Mouse (Mus musculus) spleen, postnatal 36 days (tissue): ENCODE data around the gene Ctnnbl1.
A peak's percentile ranks its signal among the peaks of the same experiment; 100 is the strongest.

ENCODE experiments used
- DNase-seq, 2 experiments: peaks; one replicate each; pipeline ENCODE4 v3.0.0; 2022; ENCODE audit warnings: low spot score in 2 of 2, mixed read lengths in 1 of 2

Ctnnbl1 gene

GRCm38 (mm10) chr2:157875111-157875510 lies 137.9 kb downstream of the Ctnnbl1 start:
- no peak for DNase-seq

- no peak for DNase-seq
Measured at GRCm38 (mm10) chr2:157877394-157877793, 140.2 kb downstream of the Ctnnbl1 start.

GRCm38 (mm10) chr2:157877967-157878366 lies 140.8 kb downstream of the Ctnnbl1 start:
- no peak for DNase-seq

- no peak for DNase-seq
Measured at GRCm38 (mm10) chr2:157881939-157882338, 144.7 kb downstream of the Ctnnbl1 start.

- peak; percentile 3 to 23 for DNase-seq
Measured at GRCm38 (mm10) chr2:157887275-157888025, 150.2 kb downstream of the Ctnnbl1 start.

- no peak for DNase-seq
Measured at GRCm38 (mm10) chr2:157891166-157891565, 154.0 kb downstream of the Ctnnbl1 start.

GRCm38 (mm10) chr2:157897131-157897530 lies 159.9 kb downstream of the Ctnnbl1 start:
- no peak for DNase-seq

GRCm38 (mm10) chr2:157913204-157913636 lies 176.0 kb downstream of the Ctnnbl1 start:
- peak; percentile 15 to 32 for DNase-seq

- DNase-seq, result no peak
Measured at GRCm38 (mm10) chr2:157913705-157914104, 176.5 kb downstream of the Ctnnbl1 start.

GRCm38 (mm10) chr2:157914105-157914764 lies 177.0 kb downstream of the Ctnnbl1 start, which contains the start of gene Vstm2l:
Gene Vstm2l, plus strand, starts transcription at chr2:157914653.
- DNase-seq, result no peak

- no peak for DNase-seq
Measured at GRCm38 (mm10) chr2:157914889-157915517, 177.8 kb downstream of the Ctnnbl1 start.

- no peak for DNase-seq
Measured at GRCm38 (mm10) chr2:157918529-157918928, 181.3 kb downstream of the Ctnnbl1 start.

- DNase-seq, result no peak
Measured at GRCm38 (mm10) chr2:157921551-157921950, 184.3 kb downstream of the Ctnnbl1 start.

GRCm38 (mm10) chr2:157923406-157923805 lies 186.2 kb downstream of the Ctnnbl1 start:
- no peak for DNase-seq

GRCm38 (mm10) chr2:157924504-157924903 lies 187.3 kb downstream of the Ctnnbl1 start:
- DNase-seq, result no peak

- no peak for DNase-seq
Measured at GRCm38 (mm10) chr2:157926502-157926901, 189.3 kb downstream of the Ctnnbl1 start.

GRCm38 (mm10) chr2:157926927-157927326 lies 189.7 kb downstream of the Ctnnbl1 start:
- no peak for DNase-seq

- no peak for DNase-seq
Measured at GRCm38 (mm10) chr2:157927397-157927796, 190.2 kb downstream of the Ctnnbl1 start.

GRCm38 (mm10) chr2:157927815-157928214 lies 190.6 kb downstream of the Ctnnbl1 start:
- no peak for DNase-seq

- DNase-seq, result no peak
Measured at GRCm38 (mm10) chr2:157932655-157933054, 195.5 kb downstream of the Ctnnbl1 start.

GRCm38 (mm10) chr2:157935444-157936171 lies 198.4 kb downstream of the Ctnnbl1 start:
- no peak for DNase-seq

GRCm38 (mm10) chr2:157936676-157937075 lies 199.5 kb downstream of the Ctnnbl1 start:
- DNase-seq, result no peak
